Mouse (Mus musculus) myocyte (in vitro differentiated cells): ENCODE measurements around the gene Vtcn1.

Source experiments
- E2F4 ChIP-seq: IDR thresholded peaks from one replicate; pipeline ENCODE4 v1.6.1; 2011; ENCODE audit warnings: mild to moderate bottlenecking, control low read depth, moderate library complexity; ENCODE audit not compliant: insufficient read depth
- MAX ChIP-seq: IDR thresholded peaks from one replicate; pipeline ENCODE4 v1.6.1; 2011; ENCODE audit warnings: low read depth, mild to moderate bottlenecking, control low read depth
- MYOD1 ChIP-seq, 3 experiments: IDR thresholded peaks; one replicate each; pipeline ENCODE4 v1.6.1; 2011; ENCODE audit warnings: control low read depth in 2 of 3, low read depth in 2 of 3, mild to moderate bottlenecking in 2 of 3, moderate library complexity in 1 of 3; ENCODE audit not compliant: insufficient read length in 2 of 3, control insufficient read depth in 1 of 3
- POLR2A ChIP-seq: IDR thresholded peaks from one replicate; pipeline ENCODE4 v1.6.1; 2011; ENCODE audit warnings: low read depth, mild to moderate bottlenecking, control low read depth, moderate library complexity; ENCODE audit not compliant: insufficient read length
- POLR2AphosphoS2 ChIP-seq: IDR thresholded peaks from one replicate; pipeline ENCODE4 v1.6.1; 2011; ENCODE audit warnings: low read depth, control low read depth; ENCODE audit not compliant: insufficient read length

DNA sequence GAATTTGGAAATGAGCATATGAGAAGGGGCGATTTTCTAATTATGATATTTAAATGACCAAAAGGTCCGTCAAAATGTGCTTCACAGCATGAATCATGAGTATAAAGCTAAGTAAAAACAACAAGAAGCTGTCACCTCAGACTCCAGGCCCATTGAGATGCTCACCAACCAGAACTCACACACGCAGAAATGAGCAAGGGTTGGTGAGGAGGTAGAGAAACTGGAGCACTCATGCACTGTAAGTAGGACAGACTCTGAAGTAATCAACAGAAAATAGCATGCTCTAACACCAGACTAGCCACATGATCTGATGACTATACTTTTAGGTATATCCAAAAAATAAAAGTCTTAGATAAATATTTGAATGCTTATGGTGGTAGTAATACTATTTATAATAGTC lies 65.1 kb downstream of the Vtcn1 start:
- TF ChIP-seq POLR2A: no peak
- TF ChIP-seq MYOD1 (IDR thresholded peaks at IDR 0.05; ENCODE audit: control insufficient read depth in 1 of 3, insufficient read length in 2 of 3, low read depth in 2 of 3): no peak
- no peak for TF ChIP-seq E2F4
- TF ChIP-seq MAX: no peak
- TF ChIP-seq POLR2AphosphoS2: no peak
